Mouse (Mus musculus) limb, embryonic 15.5 days (tissue): ENCODE measurements around the gene Atad5. TPM values are rescaled to one million over a fixed set of nuclear protein-coding genes. Genes with fewer than 3 reads are reported as not detected.

Experiments
- ATAC-seq: fragments of 200-750 bp; cut with Nextera tagmentation; 2 replicates; pipeline ENCODE4 v1.8.0; 2017; ENCODE audit warnings: low read depth, moderate TSS enrichment; ENCODE audit not compliant: insufficient number of reproducible peaks, low FRiP score, low TSS enrichment
- H3K27ac ChIP-seq: fragments of 300-500 bp; sonication (generic); 2 replicates; pipeline ENCODE4 v1.5.1; 2015; ENCODE audit warnings: moderate library complexity, mild to moderate bottlenecking, inconsistent platforms
- H3K27me3 ChIP-seq: fragments of 300-500 bp; sonication (generic); 2 replicates; pipeline ENCODE4 v1.6.1; 2015; ENCODE audit warnings: inconsistent platforms
- H3K36me3 ChIP-seq: fragments of 300-500 bp; sonication (generic); 2 replicates; pipeline ENCODE4 v1.6.1; 2015; ENCODE audit warnings: inconsistent platforms
- H3K4me1 ChIP-seq: fragments of 300-500 bp; sonication (generic); 2 replicates; pipeline ENCODE4 v1.6.1; 2015; ENCODE audit warnings: inconsistent platforms
- H3K4me2 ChIP-seq: fragments of 300-500 bp; sonication (generic); 2 replicates; pipeline ENCODE4 v1.6.1; 2015; ENCODE audit warnings: mild to moderate bottlenecking, inconsistent platforms
- H3K4me3 ChIP-seq: fragments of 300-500 bp; sonication (generic); 2 replicates; pipeline ENCODE4 v1.5.1; 2015; ENCODE audit warnings: mild to moderate bottlenecking, inconsistent platforms
- H3K9ac ChIP-seq: fragments of 300-500 bp; sonication (generic); 2 replicates; pipeline ENCODE4 v1.6.1; 2015; ENCODE audit warnings: inconsistent platforms
- H3K9me3 ChIP-seq: fragments of 300-500 bp; sonication (generic); 2 replicates; pipeline ENCODE4 v1.6.1; 2016; ENCODE audit warnings: inconsistent platforms
- WGBS: fragments of 180-500 bp; shearing (Covaris S2); methylation state at CpG from one replicate; pipeline ENCODE4 v1.1.7; 2015; 5-methylcytosine and 5-hydroxymethylcytosine counted together
- polyA plus RNA-seq: library from polyadenylated mRNA; unstranded; fragments of >200 nt; fragmentation: Nextera tagmentation; extraction: Ambion mirVana; gene quantifications from 2 replicates; pipeline ENCODE4 v1.2.1, GENCODE M21; 2015

The Atad5 gene
- polyA plus RNA-seq, 1 experiment from 2014 or later: 9.3 TPM

- 0 out of 2 replicates have a peak, but pooled peaks have one; percentile 67 for ATAC-seq
- no peaks in the 10 kb centered on the region for H3K9me3 ChIP-seq
- H3K9ac ChIP-seq: no peak overlapping the region
- H3K27me3 ChIP-seq: no peaks in the 10 kb centered on the region
- no peaks in the 10 kb centered on the region for H3K36me3 ChIP-seq
- H3K27ac ChIP-seq: no peak overlapping the region
- H3K4me2 ChIP-seq: no peak overlapping the region
- WGBS: 17% methylated on average over 5 of the region's 5 CpGs
- H3K4me1 ChIP-seq: no peaks in the 10 kb centered on the region
- H3K4me3 ChIP-seq: no peak overlapping the region
These were observed 2.4 kb upstream of the Atad5 start for GRCm38 (mm10) chr11:80086844-80087243.

- Histone ChIP-seq H3K9ac (peak overlapping the region; percentile 97), H3K4me1 (no peaks in the 10 kb centered on the region), H3K4me3 (peak overlapping the region; percentile 93), H3K36me3 (no peaks in the 10 kb centered on the region), H3K4me2 (peak overlapping the region; percentile 77), H3K27me3 (no peaks in the 10 kb centered on the region), H3K27ac (peak overlapping the region; percentile 67), H3K9me3 (no peaks in the 10 kb centered on the region)
- WGBS: under 1% methylated on average over 14 of the region's 14 CpGs
- no peak for ATAC-seq
These were observed 616 bp downstream of the Atad5 start for GRCm38 (mm10) chr11:80089817-80090214.

GRCm38 (mm10) chr11:80090555-80091164, 1.5 kb downstream of the Atad5 start:
- Histone ChIP-seq H3K4me1 (no peaks in the 10 kb centered on the region), H3K4me3 (peak overlapping the region; percentile 93), H3K36me3 (no peaks in the 10 kb centered on the region), H3K27ac (no peak overlapping the region), H3K27me3 (no peaks in the 10 kb centered on the region), H3K9me3 (no peaks in the 10 kb centered on the region), H3K9ac (no peak overlapping the region), H3K4me2 (peak overlapping the region; percentile 77)
- WGBS: 57% methylated on average over 3 of the region's 3 CpGs
- no peak for ATAC-seq

- Histone ChIP-seq H3K4me3 (no peak overlapping the region), H3K9ac (no peak overlapping the region), H3K9me3 (no peaks in the 10 kb centered on the region), H3K4me2 (no peak overlapping the region), H3K4me1 (no peaks in the 10 kb centered on the region), H3K27me3 (no peaks in the 10 kb centered on the region), H3K36me3 (peaks cover 24% of the 10 kb centered on the region), H3K27ac (no peak overlapping the region)
- no peak for ATAC-seq
- WGBS: 91% methylated on average over 3 of the region's 3 CpGs
These were observed 9.3 kb downstream of the Atad5 start for GRCm38 (mm10) chr11:80098444-80099056.

- Histone ChIP-seq H3K27me3 (no peaks in the 10 kb centered on the region), H3K9me3 (no peaks in the 10 kb centered on the region), H3K4me2 (no peak overlapping the region), H3K9ac (no peak overlapping the region), H3K4me3 (no peak overlapping the region), H3K36me3 (peaks cover 30% of the 10 kb centered on the region), H3K4me1 (no peaks in the 10 kb centered on the region), H3K27ac (no peak overlapping the region)
- WGBS: 93% methylated on average over 6 of the region's 6 CpGs
- ATAC-seq: no peak
These were observed 12.1 kb downstream of the Atad5 start for GRCm38 (mm10) chr11:80101298-80101697.

- H3K4me2 ChIP-seq: no peak overlapping the region
- H3K9me3 ChIP-seq: no peaks in the 10 kb centered on the region
- H3K9ac ChIP-seq: no peak overlapping the region
- no peaks in the 10 kb centered on the region for H3K27me3 ChIP-seq
- H3K4me3 ChIP-seq: no peak overlapping the region
- ATAC-seq: no peak
- H3K36me3 ChIP-seq: peaks cover 32% of the 10 kb centered on the region
- no peak overlapping the region for H3K27ac ChIP-seq
- 89% methylated on average over 1 of the region's 1 CpGs for WGBS
- no peaks in the 10 kb centered on the region for H3K4me1 ChIP-seq
These were observed 15.2 kb downstream of the Atad5 start for GRCm38 (mm10) chr11:80104407-80104806.

GRCm38 (mm10) chr11:80116411-80116810, 27.2 kb downstream of the Atad5 start:
- Histone ChIP-seq H3K9me3 (no peaks in the 10 kb centered on the region), H3K36me3 (peaks cover 55% of the 10 kb centered on the region), H3K27me3 (no peaks in the 10 kb centered on the region), H3K27ac (no peak overlapping the region), H3K4me3 (no peak overlapping the region), H3K4me2 (no peak overlapping the region), H3K9ac (no peak overlapping the region), H3K4me1 (no peaks in the 10 kb centered on the region)
- no peak for ATAC-seq
- WGBS: 66% methylated on average over 1 of the region's 1 CpGs

- no peak overlapping the region for H3K9ac ChIP-seq
- no peak overlapping the region for H3K4me2 ChIP-seq
- no peaks in the 10 kb centered on the region for H3K4me1 ChIP-seq
- H3K4me3 ChIP-seq: no peak overlapping the region
- H3K9me3 ChIP-seq: no peaks in the 10 kb centered on the region
- H3K27me3 ChIP-seq: no peaks in the 10 kb centered on the region
- H3K27ac ChIP-seq: no peak overlapping the region
- ATAC-seq: no peak
- H3K36me3 ChIP-seq: peaks cover 56% of the 10 kb centered on the region
- 67% methylated on average over 1 of the region's 1 CpGs for WGBS
These were observed 42.9 kb downstream of the Atad5 start for GRCm38 (mm10) chr11:80132050-80132449.

- Histone ChIP-seq H3K36me3 (peaks cover 62% of the 10 kb centered on the region), H3K9me3 (no peaks in the 10 kb centered on the region), H3K4me1 (no peaks in the 10 kb centered on the region), H3K27ac (no peak overlapping the region), H3K4me3 (no peak overlapping the region), H3K9ac (no peak overlapping the region), H3K27me3 (no peaks in the 10 kb centered on the region), H3K4me2 (no peak overlapping the region)
- 73% methylated on average over 4 of the region's 4 CpGs for WGBS
- ATAC-seq: no peak
These were observed 45.5 kb downstream of the Atad5 start for GRCm38 (mm10) chr11:80134744-80135143.

GRCm38 (mm10) chr11:80135954-80136683, 46.9 kb downstream of the Atad5 start:
- Histone ChIP-seq H3K9ac (no peak overlapping the region), H3K9me3 (no peaks in the 10 kb centered on the region), H3K4me2 (no peak overlapping the region), H3K36me3 (peaks cover 63% of the 10 kb centered on the region), H3K4me1 (peaks cover 3% of the 10 kb centered on the region), H3K27me3 (no peaks in the 10 kb centered on the region), H3K27ac (no peak overlapping the region), H3K4me3 (no peak overlapping the region)
- ATAC-seq: no peak
- WGBS: 90% methylated on average over 11 of the region's 11 CpGs

- WGBS: 88% methylated on average over 13 of the region's 13 CpGs
These were observed 47.6 kb downstream of the Atad5 start for GRCm38 (mm10) chr11:80136786-80137185.

GRCm38 (mm10) chr11:80137773-80138172, 48.6 kb downstream of the Atad5 start:
- no peaks in the 10 kb centered on the region for H3K9me3 ChIP-seq
- H3K4me2 ChIP-seq: no peak overlapping the region
- peaks cover 49% of the 10 kb centered on the region for H3K36me3 ChIP-seq
- no peak for ATAC-seq
- H3K4me3 ChIP-seq: no peak overlapping the region
- no peak overlapping the region for H3K27ac ChIP-seq
- no peaks in the 10 kb centered on the region for H3K27me3 ChIP-seq
- 88% methylated on average over 5 of the region's 5 CpGs for WGBS
- H3K9ac ChIP-seq: no peak overlapping the region
- H3K4me1 ChIP-seq: peaks cover 8% of the 10 kb centered on the region

More at GRCm38 (mm10) chr11:80136786-80137185, 47.6 kb downstream of the Atad5 start:
- no peak overlapping the region for H3K27ac ChIP-seq
- H3K9ac ChIP-seq: no peak overlapping the region
- no peak for ATAC-seq
- no peaks in the 10 kb centered on the region for H3K9me3 ChIP-seq
- peaks cover 4% of the 10 kb centered on the region for H3K4me1 ChIP-seq
- no peaks in the 10 kb centered on the region for H3K27me3 ChIP-seq
- H3K4me2 ChIP-seq: no peak overlapping the region
- H3K4me3 ChIP-seq: no peak overlapping the region
- peaks cover 59% of the 10 kb centered on the region for H3K36me3 ChIP-seq
